Mouse (Mus musculus): Measurements from ENCODE around the gene Ptpn6.

DNA sequence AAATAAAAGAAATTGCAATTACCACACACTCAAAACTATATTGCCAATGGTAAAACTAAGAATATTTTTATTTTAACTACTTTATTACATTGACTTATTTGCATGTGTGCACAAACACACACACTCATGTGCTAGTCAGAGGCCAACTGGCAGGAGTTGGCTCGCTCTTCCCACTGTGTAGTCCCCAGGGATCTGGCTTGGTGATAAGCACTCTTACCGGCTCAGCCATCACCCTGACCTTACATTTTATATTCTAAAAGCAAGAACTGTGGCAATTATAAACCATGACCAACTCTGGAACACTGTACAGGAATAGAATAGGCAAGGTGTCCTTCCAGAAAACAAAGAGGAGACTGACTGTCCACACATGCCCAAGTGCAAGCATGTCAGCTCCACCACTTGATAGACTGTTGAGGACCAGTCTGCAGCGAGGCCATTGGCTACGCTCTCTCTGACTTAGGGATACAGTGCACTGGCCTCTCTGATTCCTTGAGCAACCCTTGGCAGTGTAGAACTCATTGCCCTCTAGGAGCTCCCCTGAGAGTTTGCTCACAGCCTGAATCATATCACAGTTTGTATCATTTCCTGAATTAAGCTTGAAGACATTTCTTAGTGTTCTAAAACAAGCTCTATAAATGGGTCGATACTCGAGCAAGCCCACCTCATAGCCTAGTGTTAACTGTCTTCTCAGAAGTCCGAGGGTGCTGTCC, 41.9 kb downstream of the Ptpn6 start:
- TF ChIP-seq CTCF (IDR thresholded peaks at IDR 0.05; ENCODE audit: borderline replicate concordance, extremely low read depth, insufficient read depth, insufficient read length) (no peak), POLR2A (IDR thresholded peaks at IDR 0.05; ENCODE audit: borderline replicate concordance, extremely low read depth, insufficient read depth, insufficient read length, poor library complexity, severe bottlenecking) (no peak)
